Mouse (Mus musculus): Measurements from ENCODE around the gene Mob3b. TPM values are rescaled to one million over a fixed set of nuclear protein-coding genes. Genes with fewer than 3 reads are reported as not detected.

The Mob3b gene
- polyA plus RNA-seq, 1 experiment = 2.2 TPM

- Histone ChIP-seq H3K4me3 (replicated peaks; ENCODE audit: control insufficient read depth, low read depth, low read length) (no peak overlapping the region), H3K27ac (ENCODE audit: control insufficient read depth, insufficient read depth, low read depth, low read length, poor library complexity) (no peak overlapping the region), H3K4me1 (ENCODE audit: control insufficient read depth, insufficient read depth, low read length) (no peaks in the 10 kb centered on the region)
- no peak for TF ChIP-seq POLR2A (IDR thresholded peaks at IDR 0.05; ENCODE audit: borderline replicate concordance, control insufficient read depth, low read depth, low read length)
- no peak for TF ChIP-seq CTCF (IDR thresholded peaks at IDR 0.05; ENCODE audit: control insufficient read depth, insufficient read depth, low read length)
- WGBS = 82% methylated on average over 12 of the region's 12 CpGs
Measured at GRCm38 (mm10) chr4:35177926-35178645, 20.8 kb upstream of the Mob3b start.

- Histone ChIP-seq H3K4me1 (ENCODE audit: control insufficient read depth, insufficient read depth, low read length) (no peaks in the 10 kb centered on the region), H3K4me3 (replicated peaks; ENCODE audit: control insufficient read depth, low read depth, low read length) (no peak overlapping the region), H3K27ac (ENCODE audit: control insufficient read depth, insufficient read depth, low read depth, low read length, poor library complexity) (no peak overlapping the region)
- no peak for TF ChIP-seq POLR2A (IDR thresholded peaks at IDR 0.05; ENCODE audit: borderline replicate concordance, control insufficient read depth, low read depth, low read length)
- TF ChIP-seq CTCF (IDR thresholded peaks at IDR 0.05; ENCODE audit: control insufficient read depth, insufficient read depth, low read length) = no peak
- 81% methylated on average over 2 of the region's 2 CpGs for WGBS
Measured at GRCm38 (mm10) chr4:35175566-35175965, 18.3 kb upstream of the Mob3b start.

GRCm38 (mm10) chr4:35173551-35173950 lies 16.3 kb upstream of the Mob3b start:
- no peak overlapping the region for H3K27ac ChIP-seq (ENCODE audit: control insufficient read depth, insufficient read depth, low read depth, low read length, poor library complexity)
- TF ChIP-seq POLR2A (IDR thresholded peaks at IDR 0.05; ENCODE audit: borderline replicate concordance, control insufficient read depth, low read depth, low read length) = no peak
- no peak for TF ChIP-seq CTCF (IDR thresholded peaks at IDR 0.05; ENCODE audit: control insufficient read depth, insufficient read depth, low read length)
- WGBS = 76% methylated on average over 1 of the region's 1 CpGs

GRCm38 (mm10) chr4:35172471-35172870 lies 15.2 kb upstream of the Mob3b start:
- Histone ChIP-seq H3K4me3 (replicated peaks; ENCODE audit: control insufficient read depth, low read depth, low read length) (no peak overlapping the region), H3K4me1 (ENCODE audit: control insufficient read depth, insufficient read depth, low read length) (no peaks in the 10 kb centered on the region), H3K27ac (ENCODE audit: control insufficient read depth, insufficient read depth, low read depth, low read length, poor library complexity) (no peak overlapping the region)
- TF ChIP-seq CTCF (IDR thresholded peaks at IDR 0.05; ENCODE audit: control insufficient read depth, insufficient read depth, low read length) (no peak), POLR2A (IDR thresholded peaks at IDR 0.05; ENCODE audit: borderline replicate concordance, control insufficient read depth, low read depth, low read length) (no peak)
- WGBS = 78% methylated on average over 2 of the region's 2 CpGs

More at GRCm38 (mm10) chr4:35173551-35173950, 16.3 kb upstream of the Mob3b start:
- Histone ChIP-seq H3K4me1 (ENCODE audit: control insufficient read depth, insufficient read depth, low read length) (no peaks in the 10 kb centered on the region), H3K4me3 (replicated peaks; ENCODE audit: control insufficient read depth, low read depth, low read length) (no peak overlapping the region)

GRCm38 (mm10) chr4:35169571-35170125 lies 12.4 kb upstream of the Mob3b start:
- Histone ChIP-seq H3K4me3 (replicated peaks; ENCODE audit: control insufficient read depth, low read depth, low read length) (no peak overlapping the region), H3K27ac (ENCODE audit: control insufficient read depth, insufficient read depth, low read depth, low read length, poor library complexity) (no peak overlapping the region), H3K4me1 (ENCODE audit: control insufficient read depth, insufficient read depth, low read length) (no peaks in the 10 kb centered on the region)
- no peak for TF ChIP-seq CTCF (IDR thresholded peaks at IDR 0.05; ENCODE audit: control insufficient read depth, insufficient read depth, low read length)
- no peak for TF ChIP-seq POLR2A (IDR thresholded peaks at IDR 0.05; ENCODE audit: borderline replicate concordance, control insufficient read depth, low read depth, low read length)
- 80% methylated on average over 13 of the region's 13 CpGs for WGBS

- TF ChIP-seq POLR2A (IDR thresholded peaks at IDR 0.05; ENCODE audit: borderline replicate concordance, control insufficient read depth, low read depth, low read length) (no peak), CTCF (IDR thresholded peaks at IDR 0.05; ENCODE audit: control insufficient read depth, insufficient read depth, low read length) (no peak)
- WGBS = 67% methylated on average over 5 of the region's 5 CpGs
- Histone ChIP-seq H3K27ac (ENCODE audit: control insufficient read depth, insufficient read depth, low read depth, low read length, poor library complexity) (no peak overlapping the region), H3K4me1 (ENCODE audit: control insufficient read depth, insufficient read depth, low read length) (no peaks in the 10 kb centered on the region), H3K4me3 (replicated peaks; ENCODE audit: control insufficient read depth, low read depth, low read length) (no peak overlapping the region)
Measured at GRCm38 (mm10) chr4:35167855-35168254, 10.6 kb upstream of the Mob3b start.

GRCm38 (mm10) chr4:35165947-35166346 lies 8.7 kb upstream of the Mob3b start:
- WGBS = 13% methylated on average over 3 of the region's 3 CpGs
- Histone ChIP-seq H3K4me1 (ENCODE audit: control insufficient read depth, insufficient read depth, low read length) (no peaks in the 10 kb centered on the region), H3K27ac (ENCODE audit: control insufficient read depth, insufficient read depth, low read depth, low read length, poor library complexity) (no peak overlapping the region), H3K4me3 (replicated peaks; ENCODE audit: control insufficient read depth, low read depth, low read length) (no peak overlapping the region)
- TF ChIP-seq CTCF (IDR thresholded peaks at IDR 0.05; ENCODE audit: control insufficient read depth, insufficient read depth, low read length) (no peak), POLR2A (IDR thresholded peaks at IDR 0.05; ENCODE audit: borderline replicate concordance, control insufficient read depth, low read depth, low read length) (no peak)

GRCm38 (mm10) chr4:35165275-35165674 lies 8.0 kb upstream of the Mob3b start:
- TF ChIP-seq POLR2A (IDR thresholded peaks at IDR 0.05; ENCODE audit: borderline replicate concordance, control insufficient read depth, low read depth, low read length) (no peak), CTCF (IDR thresholded peaks at IDR 0.05; ENCODE audit: control insufficient read depth, insufficient read depth, low read length) (no peak)
- WGBS = 37% methylated on average over 2 of the region's 2 CpGs
- no peak overlapping the region for H3K27ac ChIP-seq (ENCODE audit: control insufficient read depth, insufficient read depth, low read depth, low read length, poor library complexity)

More at GRCm38 (mm10) chr4:35165275-35165674, 8.0 kb upstream of the Mob3b start:
- no peak overlapping the region for H3K4me3 ChIP-seq (replicated peaks; ENCODE audit: control insufficient read depth, low read depth, low read length)
- no peaks in the 10 kb centered on the region for H3K4me1 ChIP-seq (ENCODE audit: control insufficient read depth, insufficient read depth, low read length)
